Mouse (Mus musculus): ENCODE data around the gene Tmem256.
A peak's percentile ranks its signal among the peaks of the same experiment; 100 is the strongest.

Tmem256 gene

GRCm38 (mm10) chr11:69816520-69816919 lies 21.8 kb upstream of the Tmem256 start:
- DNase-seq: no peak

- no peak for DNase-seq
Measured at GRCm38 (mm10) chr11:69818365-69818764, 19.9 kb upstream of the Tmem256 start, which contains the start of gene Spem2. Gene Spem2, minus strand, starts transcription at chr11:69818465.

- no peak for DNase-seq
Measured at GRCm38 (mm10) chr11:69818871-69819270, 19.4 kb upstream of the Tmem256 start.

GRCm38 (mm10) chr11:69822080-69822479 lies 16.2 kb upstream of the Tmem256 start, which contains the start of gene Spem1:
Gene Spem1, minus strand, starts transcription at chr11:69822180.
- DNase-seq: no peak

GRCm38 (mm10) chr11:69823456-69823855 lies 14.9 kb upstream of the Tmem256 start:
- DNase-seq: no peak

- no peak for DNase-seq
Measured at GRCm38 (mm10) chr11:69828832-69829231, 9.5 kb upstream of the Tmem256 start.

- no peak for DNase-seq
Measured at GRCm38 (mm10) chr11:69833554-69833953, 4.8 kb upstream of the Tmem256 start.

GRCm38 (mm10) chr11:69834001-69834549 lies 4.2 kb upstream of the Tmem256 start:
- peak; percentile 30 to 65 for DNase-seq

GRCm38 (mm10) chr11:69835326-69835965 lies 2.9 kb upstream of the Tmem256 start:
- DNase-seq: no peak

- no peak for DNase-seq
Measured at GRCm38 (mm10) chr11:69835966-69836335, 2.4 kb upstream of the Tmem256 start.

- DNase-seq: peak; percentile 17 to 55
Measured at GRCm38 (mm10) chr11:69836703-69837576, 1.4 kb upstream of the Tmem256 start.

- DNase-seq: no peak
Measured at GRCm38 (mm10) chr11:69837604-69837951, 736 bp upstream of the Tmem256 start, which contains the start of gene Nlgn2. Gene Nlgn2, minus strand, starts transcription at chr11:69837784.

- DNase-seq: peak in 1 of 2 experiments; percentile 60
Measured at GRCm38 (mm10) chr11:69838714-69839104, 395 bp downstream of the Tmem256 start.

GRCm38 (mm10) chr11:69846198-69846680 lies 7.9 kb downstream of the Tmem256 start, which contains the start of gene Plscr3:
Gene Plscr3, plus strand, starts transcription at chr11:69846376.
- peak; percentile 95 to 97 for DNase-seq

- no peak for DNase-seq
Measured at GRCm38 (mm10) chr11:69846738-69847688, 8.7 kb downstream of the Tmem256 start.

- DNase-seq: no peak
Measured at GRCm38 (mm10) chr11:69848021-69848420, 9.7 kb downstream of the Tmem256 start.

- no peak for DNase-seq
Measured at GRCm38 (mm10) chr11:69849128-69849527, 10.8 kb downstream of the Tmem256 start.

- no peak for DNase-seq
Measured at GRCm38 (mm10) chr11:69849884-69850283, 11.6 kb downstream of the Tmem256 start.

- no peak for DNase-seq
Measured at GRCm38 (mm10) chr11:69850754-69851153, 12.4 kb downstream of the Tmem256 start.

GRCm38 (mm10) chr11:69853994-69854393 lies 15.7 kb downstream of the Tmem256 start:
- peak; percentile 66 to 68 for DNase-seq

- DNase-seq: no peak
Measured at GRCm38 (mm10) chr11:69854680-69855079, 16.4 kb downstream of the Tmem256 start.

- peak; percentile 52 to 60 for DNase-seq
Measured at GRCm38 (mm10) chr11:69855347-69855746, 17.0 kb downstream of the Tmem256 start.
